Mouse (Mus musculus) spleen, adult 2 months (tissue): Measurements from ENCODE around the gene Olfr918. TPM values are rescaled to one million over a fixed set of nuclear protein-coding genes. Genes with fewer than 3 reads are reported as not detected.

Experiments used
- DNase-seq, 2 experiments: peaks; one replicate each; pipeline versions ENCODE4 v3.0.0 to v3.0.0-alpha.2; 2012 to 2021; ENCODE audit warnings: low spot score in 2 of 2, low read depth in 1 of 2
- H3K27ac ChIP-seq: fragments of 200-500 bp; 2 replicates; pipeline ENCODE4 v1.5.1; 2012; ENCODE audit warnings: low read length, inconsistent platforms; ENCODE audit not compliant: insufficient read depth
- H3K27me3 ChIP-seq: fragments of 200-500 bp; 2 replicates; pipeline ENCODE4 v1.6.1; 2012; ENCODE audit warnings: mild to moderate bottlenecking, moderate library complexity, low read length, inconsistent platforms; ENCODE audit not compliant: control insufficient read depth, insufficient read depth
- H3K36me3 ChIP-seq: fragments of 200-500 bp; 2 replicates; pipeline ENCODE4 v1.6.1; 2012; ENCODE audit warnings: mild to moderate bottlenecking, low read length, inconsistent platforms; ENCODE audit not compliant: control insufficient read depth, insufficient read depth
- H3K4me1 ChIP-seq: fragments of 200-500 bp; 2 replicates; pipeline ENCODE4 v1.6.1; 2011; ENCODE audit warnings: inconsistent platforms; ENCODE audit not compliant: control insufficient read depth, insufficient read depth, insufficient read length
- H3K4me3 ChIP-seq: fragments of 200-500 bp; 2 replicates; pipeline ENCODE4 v1.5.1; 2011; ENCODE audit warnings: mild to moderate bottlenecking, inconsistent platforms; ENCODE audit not compliant: insufficient read depth, insufficient read length; ENCODE audit errors: extremely low read depth
- CTCF ChIP-seq: fragments of 200-500 bp; IDR thresholded peaks from 2 replicates; pipeline ENCODE4 v1.5.1; 2011; ENCODE audit warnings: mild to moderate bottlenecking, inconsistent platforms; ENCODE audit not compliant: insufficient read depth, insufficient read length, insufficient replicate concordance; ENCODE audit errors: extremely low read depth
- POLR2A ChIP-seq: fragments of 200-500 bp; IDR thresholded peaks from 2 replicates; pipeline ENCODE4 v1.6.1; 2011; ENCODE audit warnings: low read depth, low read length, inconsistent platforms
- whole genome bisulfite sequencing: fragments of 180-500 bp; shearing (Covaris S2); methylation state at CpG from one replicate; pipeline ENCODE4 v1.1.7; 2018; 5-methylcytosine and 5-hydroxymethylcytosine counted together
- polyA plus RNA-seq: library from polyadenylated mRNA; depleted of rRNA; stranded (reverse); fragments of >200 nt; gene quantifications from 2 replicates; pipeline ENCODE4 v1.2.3, GENCODE M21; 2012; rRNA removed

Olfr918 gene
- polyA plus RNA-seq, 1 experiment, result not detected

DNA sequence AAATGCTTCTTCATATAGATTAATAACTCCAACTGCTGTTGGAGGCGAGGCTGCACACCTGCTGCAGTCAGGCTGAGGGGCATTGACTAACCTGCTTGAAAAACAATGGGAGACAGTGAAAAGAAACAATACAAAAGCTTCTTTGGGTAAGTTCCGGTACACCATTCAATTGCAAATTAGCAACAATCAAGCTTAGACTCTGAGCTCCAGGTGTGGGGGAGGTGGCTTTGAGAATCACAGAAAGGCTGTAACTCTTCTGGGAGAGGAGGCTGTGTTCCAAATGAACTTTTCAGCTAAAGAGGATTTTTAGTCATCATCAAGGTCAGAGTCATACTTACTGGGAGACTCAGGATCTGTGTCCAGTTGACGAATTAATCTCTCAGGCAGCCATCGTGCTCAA, 42.0 kb downstream of the Olfr918 start:
- Histone ChIP-seq H3K36me3 (no peaks in the 10 kb centered on the region), H3K27ac (no peak overlapping the region), H3K4me3 (no peak overlapping the region), H3K27me3 (no peaks in the 10 kb centered on the region), H3K4me1 (no peaks in the 10 kb centered on the region)
- no peak for TF ChIP-seq CTCF
- TF ChIP-seq POLR2A, result no peak
- 86% methylated on average over 4 of the region's 4 CpGs for WGBS
- no peak for DNase-seq

Other genes with a start within 250 kb of the Olfr918 start
- not detected in 2 replicates for gene Olfr901, start 245.1 kb downstream of the Olfr918 start, polyA plus RNA-seq
- not detected in 2 replicates for gene Olfr902, start 226.9 kb downstream of the Olfr918 start, polyA plus RNA-seq
- not detected in 2 replicates for gene Olfr904, start 211.5 kb downstream of the Olfr918 start, polyA plus RNA-seq
- gene Olfr905, start 203.5 kb downstream of the Olfr918 start, polyA plus RNA-seq, result not detected in 2 replicates
- gene Olfr906, start 187.5 kb downstream of the Olfr918 start, polyA plus RNA-seq, result not detected in 2 replicates
- gene Olfr907, start 178.8 kb downstream of the Olfr918 start, polyA plus RNA-seq, result not detected in 2 replicates
- not detected in 2 replicates for gene Olfr911-ps1, start 153.0 kb downstream of the Olfr918 start, polyA plus RNA-seq
- gene Olfr910, start 136.8 kb downstream of the Olfr918 start, polyA plus RNA-seq, result not detected in 2 replicates
- not detected in 2 replicates for gene Olfr912, start 94.4 kb downstream of the Olfr918 start, polyA plus RNA-seq
- gene Olfr913, start 81.8 kb downstream of the Olfr918 start, polyA plus RNA-seq, result not detected in 2 replicates
- not detected in 2 replicates for gene Olfr914, start 69.5 kb downstream of the Olfr918 start, polyA plus RNA-seq
- gene Olfr916, start 14.7 kb downstream of the Olfr918 start, polyA plus RNA-seq, result not detected in 2 replicates
- gene Olfr917, start 8.8 kb downstream of the Olfr918 start, polyA plus RNA-seq, result not detected in 2 replicates
- not detected in 2 replicates for gene Olfr919, start 29.1 kb upstream of the Olfr918 start, polyA plus RNA-seq
- 5.1 and 5.5 TPM in 2 replicates for gene Vwa5a, start 43.7 kb upstream of the Olfr918 start, polyA plus RNA-seq
- gene Olfr920, start 77.7 kb upstream of the Olfr918 start, polyA plus RNA-seq, result 0.05 and 0.06 TPM in 2 replicates
- gene Olfr921, start 98.5 kb upstream of the Olfr918 start, polyA plus RNA-seq, result not detected in 2 replicates
- not detected in 2 replicates for gene Olfr922, start 140.0 kb upstream of the Olfr918 start, polyA plus RNA-seq
- not detected in 2 replicates for gene Olfr923, start 151.9 kb upstream of the Olfr918 start, polyA plus RNA-seq
- gene Olfr924, start 169.8 kb upstream of the Olfr918 start, polyA plus RNA-seq, result not detected in 2 replicates
- gene Olfr26, start 180.5 kb upstream of the Olfr918 start, polyA plus RNA-seq, result not detected in 2 replicates
- not detected in 2 replicates for gene Olfr926, start 202.5 kb upstream of the Olfr918 start, polyA plus RNA-seq